Mouse (Mus musculus) limb, embryonic 10.5 days (tissue): Measurements from ENCODE around the gene Epha10. TPM values are rescaled to one million over a fixed set of nuclear protein-coding genes. Genes with fewer than 3 reads are reported as not detected.

ENCODE experiments used
- DNase-seq: peaks from one replicate; pipeline ENCODE4 v3.0.0-alpha.2; 2017; ENCODE audit warnings: low spot score
- H3K27ac ChIP-seq: fragments of 300-500 bp; sonication (generic); 2 replicates; pipeline ENCODE4 v1.5.1; 2016; ENCODE audit warnings: mild to moderate bottlenecking
- H3K27me3 ChIP-seq: fragments of 300-500 bp; sonication (generic); 2 replicates; pipeline ENCODE4 v1.6.1; 2016; ENCODE audit warnings: low read depth, mild to moderate bottlenecking; ENCODE audit not compliant: poor library complexity, severe bottlenecking
- H3K36me3 ChIP-seq: fragments of 300-500 bp; sonication (generic); 2 replicates; pipeline ENCODE4 v1.6.1; 2016; ENCODE audit warnings: mild to moderate bottlenecking, moderate library complexity
- H3K4me1 ChIP-seq: fragments of 300-500 bp; sonication (generic); 2 replicates; pipeline ENCODE4 v1.6.1; 2016
- H3K4me3 ChIP-seq: fragments of 300-500 bp; sonication (generic); 2 replicates; pipeline ENCODE4 v1.5.1; 2016; ENCODE audit warnings: mild to moderate bottlenecking, moderate library complexity
- H3K9me3 ChIP-seq: fragments of 300-500 bp; sonication (generic); replicated peaks from 2 replicates; pipeline ENCODE4 v1.6.1; 2016; ENCODE audit warnings: mild to moderate bottlenecking
- WGBS: fragments of 180-500 bp; shearing (Covaris S2); methylation state at CpG from one replicate; pipeline ENCODE4 v1.1.7; 2016; 5-methylcytosine and 5-hydroxymethylcytosine counted together
- polyA plus RNA-seq: library from polyadenylated mRNA; unstranded; fragments of >200 nt; fragmentation: Nextera tagmentation; extraction: Ambion mirVana; gene quantifications from 2 replicates; pipeline ENCODE4 v1.2.1, GENCODE M21; 2016

Gene Epha10
- polyA plus RNA-seq, 1 experiment from 2014 or later = 0.05 TPM

DNA sequence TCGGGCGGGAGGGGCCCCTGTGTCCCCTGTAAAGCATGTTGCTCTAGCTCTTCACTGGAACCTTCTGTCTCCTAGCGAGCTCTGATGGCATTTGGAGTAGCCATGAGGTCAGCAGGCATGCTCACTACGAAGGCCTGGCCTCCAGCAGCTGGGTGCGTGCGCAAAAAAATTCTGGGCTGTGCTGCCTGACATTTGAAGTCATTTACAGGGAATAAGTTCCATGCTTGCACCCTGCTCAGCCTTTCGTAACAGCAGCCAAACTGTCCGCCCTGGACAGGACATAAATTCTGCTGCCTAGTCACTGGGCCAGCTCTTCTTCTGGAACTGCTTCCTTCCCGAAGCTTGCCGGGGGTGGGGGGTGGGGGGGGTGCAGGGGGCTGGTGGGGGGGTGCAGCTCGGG lies 78.4 kb downstream of the Epha10 start:
- DNase-seq = no peak
- peaks cover 100% of the 10 kb centered on the region for H3K27me3 ChIP-seq
- H3K36me3 ChIP-seq = no peaks in the 10 kb centered on the region
- WGBS = 47% methylated on average over 11 of the region's 11 CpGs
- no peak overlapping the region; the same call in 1 of the 2 replicates for H3K27ac ChIP-seq
- H3K4me1 ChIP-seq = peaks cover 26% of the 10 kb centered on the region
- H3K4me3 ChIP-seq = no peak overlapping the region
- no peaks in the 10 kb centered on the region for H3K9me3 ChIP-seq

- H3K9me3 ChIP-seq = no peaks in the 10 kb centered on the region
- peaks cover 100% of the 10 kb centered on the region for H3K27me3 ChIP-seq
- no peak overlapping the region for H3K27ac ChIP-seq
- 91% methylated on average over 11 of the region's 11 CpGs for WGBS
- peaks cover 37% of the 10 kb centered on the region for H3K4me1 ChIP-seq
- H3K36me3 ChIP-seq = no peaks in the 10 kb centered on the region
- no peak for DNase-seq
- H3K4me3 ChIP-seq = no peak overlapping the region
Measured at GRCm38 (mm10) chr4:124960940-124961339, 80.2 kb downstream of the Epha10 start.

- no peaks in the 10 kb centered on the region for H3K9me3 ChIP-seq
- peaks cover 100% of the 10 kb centered on the region for H3K27me3 ChIP-seq
- no peak overlapping the region for H3K27ac ChIP-seq
- DNase-seq = no peak
- H3K4me1 ChIP-seq = peaks cover 37% of the 10 kb centered on the region
- H3K36me3 ChIP-seq = no peaks in the 10 kb centered on the region
- WGBS = 28% methylated on average over 11 of the region's 11 CpGs
- no peak overlapping the region for H3K4me3 ChIP-seq
Measured at GRCm38 (mm10) chr4:124962576-124962975, 81.9 kb downstream of the Epha10 start.

- 7% methylated on average over 8 of the region's 8 CpGs for WGBS
- H3K36me3 ChIP-seq = no peaks in the 10 kb centered on the region
- peaks cover 48% of the 10 kb centered on the region for H3K4me1 ChIP-seq
- DNase-seq = no peak
- no peak overlapping the region for H3K27ac ChIP-seq
- no peaks in the 10 kb centered on the region; the same call in 1 of the 2 replicates for H3K9me3 ChIP-seq
- H3K4me3 ChIP-seq = no peak overlapping the region
- H3K27me3 ChIP-seq = peaks cover 100% of the 10 kb centered on the region
Measured at GRCm38 (mm10) chr4:124964912-124965599, 84.4 kb downstream of the Epha10 start.

Other genes starting within 250 kb of the Epha10 start
- gene Pou3f1, start 224.1 kb upstream of the Epha10 start, polyA plus RNA-seq = 0.04 and 0.13 TPM in 2 replicates
- 73.9 and 77.2 TPM in 2 replicates for gene Utp11, start 187.3 kb upstream of the Epha10 start, polyA plus RNA-seq
- 7.7 and 10.1 TPM in 2 replicates for gene Fhl3, start 180.2 kb upstream of the Epha10 start, polyA plus RNA-seq
- 270 and 284 TPM in 2 replicates for gene Sf3a3, start 166.1 kb upstream of the Epha10 start, polyA plus RNA-seq
- gene Inpp5b, start 139.0 kb upstream of the Epha10 start, polyA plus RNA-seq = 22.7 and 22.8 TPM in 2 replicates
- gene Mtf1, start 78.8 kb upstream of the Epha10 start, polyA plus RNA-seq = 15.6 and 17.3 TPM in 2 replicates
- gene Yrdc, start 30.2 kb upstream of the Epha10 start, polyA plus RNA-seq = 43.7 and 45.7 TPM in 2 replicates
- gene 1110065P20Rik, start 29.7 kb upstream of the Epha10 start, polyA plus RNA-seq = 33.5 and 41.6 TPM in 2 replicates
- 0.26 and 0.28 TPM in 2 replicates for gene Maneal, start 18.7 kb upstream of the Epha10 start, polyA plus RNA-seq
- gene 9930104L06Rik, start 56.1 kb downstream of the Epha10 start, polyA plus RNA-seq = 14.6 and 17.0 TPM in 2 replicates
- gene Cdca8, start 58.4 kb downstream of the Epha10 start, polyA plus RNA-seq = 221 and 226 TPM in 2 replicates
- 4.8 and 6.3 TPM in 2 replicates for gene Rspo1, start 105.5 kb downstream of the Epha10 start, polyA plus RNA-seq
- 83.5 and 83.7 TPM in 2 replicates for gene Gnl2, start 135.7 kb downstream of the Epha10 start, polyA plus RNA-seq
- 0.09 and 0.15 TPM in 2 replicates for gene Dnali1, start 184.8 kb downstream of the Epha10 start, polyA plus RNA-seq
- gene Snip1, start 185.8 kb downstream of the Epha10 start, polyA plus RNA-seq = 35.5 and 35.7 TPM in 2 replicates
- gene Meaf6, start 204.2 kb downstream of the Epha10 start, polyA plus RNA-seq = 64.2 and 70.9 TPM in 2 replicates
- 0.23 and 0.58 TPM in 2 replicates for gene Zc3h12a, start 246.9 kb downstream of the Epha10 start, polyA plus RNA-seq